Mouse (Mus musculus): ENCODE measurements at regions not wholly inside any gene's neighbourhood (a gene's known extent, or its start where the extent isn't known, plus 50 kb on each side); places are given as distances from the start of the nearest gene placed in this dataset.

DNA sequence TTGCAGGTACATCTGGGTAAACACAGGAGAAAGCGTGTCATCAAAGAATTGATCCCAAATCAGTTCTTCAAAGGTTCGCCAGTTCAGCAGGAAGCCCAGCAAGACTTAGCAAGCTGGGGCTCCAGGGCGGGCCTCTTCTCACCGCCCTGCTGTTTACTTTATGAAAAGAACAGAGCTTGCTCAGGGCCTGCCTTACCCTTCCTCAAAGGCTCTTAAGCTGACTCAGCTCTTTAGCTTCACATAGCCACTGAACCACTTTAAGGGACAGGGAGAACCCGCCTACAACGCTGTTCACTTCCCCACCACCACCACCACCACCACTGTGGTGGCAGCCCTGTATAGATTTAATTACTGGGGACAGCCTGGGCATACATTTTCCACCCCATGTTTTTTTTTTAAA, 148.5 kb downstream of the Clic5 start:
- peak; percentile 8 for DNase-seq (ENCODE audit: low read depth)

- no peak for DNase-seq (ENCODE audit: low read depth)
These were observed 148.9 kb downstream of the Clic5 start for GRCm38 (mm10) chr17:44337253-44337652.

- no peak for DNase-seq (ENCODE audit: low read depth)
These were observed 156.2 kb downstream of the Clic5 start for GRCm38 (mm10) chr17:44344542-44344941.

GRCm38 (mm10) chr17:44345374-44345773, 157.0 kb downstream of the Clic5 start:
- DNase-seq (ENCODE audit: low read depth), result no peak

- DNase-seq (ENCODE audit: low read depth), result peak; percentile 20
These were observed 162.0 kb downstream of the Clic5 start for GRCm38 (mm10) chr17:44350201-44350948.

DNA sequence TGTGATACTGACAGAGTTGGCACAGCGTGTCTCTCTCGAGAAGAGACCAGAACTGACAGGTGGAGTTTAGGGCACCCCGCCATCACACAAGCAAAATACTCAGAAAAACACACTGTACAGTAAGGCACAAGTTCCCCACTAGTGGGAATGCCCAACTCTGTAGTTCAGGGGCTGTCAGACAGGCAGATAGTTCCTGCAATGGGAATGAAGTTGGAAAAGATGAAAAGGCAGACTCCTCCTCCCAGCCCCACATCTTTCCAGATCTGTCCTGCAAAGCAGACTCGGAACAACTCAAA, 162.5 kb downstream of the Clic5 start:
- DNase-seq (ENCODE audit: low read depth), result no peak

- DNase-seq (ENCODE audit: low read depth), result no peak
These were observed 163.2 kb downstream of the Clic5 start for GRCm38 (mm10) chr17:44351499-44352117.

DNA sequence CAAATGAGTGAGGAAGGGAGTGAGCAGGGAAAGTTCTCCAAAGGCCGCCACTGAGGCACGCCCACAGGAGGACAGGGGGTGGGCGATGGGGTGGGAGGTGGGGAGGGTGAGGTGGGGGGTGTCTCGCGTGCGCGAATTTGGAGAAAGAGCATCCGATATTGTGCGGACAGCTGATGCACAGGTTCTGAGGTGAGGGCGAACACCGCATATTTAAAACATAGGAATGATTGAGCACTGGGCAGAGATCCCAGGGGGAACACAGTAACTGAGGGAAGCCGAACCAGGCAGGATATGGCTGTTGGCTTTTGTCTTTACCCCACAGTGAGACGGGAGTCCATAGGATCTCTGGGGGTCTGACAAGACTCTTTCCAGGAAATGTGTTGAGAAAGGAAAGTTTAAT, 163.8 kb downstream of the Clic5 start:
- DNase-seq (ENCODE audit: low read depth), result no peak

DNA sequence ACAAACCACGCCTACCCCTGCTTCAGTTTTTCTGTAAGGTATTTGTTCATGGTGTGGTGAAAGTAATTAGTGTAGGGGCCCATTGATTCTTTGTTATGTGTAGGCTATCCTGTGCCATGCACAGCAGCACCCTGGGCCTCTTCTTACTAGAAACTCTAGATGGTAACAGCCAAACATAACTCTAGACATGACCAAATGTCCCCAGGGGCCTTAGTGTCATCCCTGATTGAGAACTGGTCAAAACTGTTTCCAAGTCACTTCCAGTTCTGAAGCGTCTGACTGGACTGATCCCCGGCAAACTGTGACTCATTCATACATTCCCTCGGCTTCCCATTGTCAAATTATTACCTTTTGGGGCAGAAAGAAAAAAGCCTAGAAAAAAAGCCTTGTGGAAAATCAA, 174.7 kb downstream of the Clic5 start:
- DNase-seq (ENCODE audit: low read depth), result no peak

- no peak for DNase-seq (ENCODE audit: low read depth)
These were observed 176.1 kb downstream of the Clic5 start for GRCm38 (mm10) chr17:44364494-44364893.

- no peak for DNase-seq (ENCODE audit: low read depth)
These were observed 178.1 kb downstream of the Clic5 start for GRCm38 (mm10) chr17:44366438-44366837.

GRCm38 (mm10) chr17:44367561-44367960, 179.2 kb downstream of the Clic5 start:
- DNase-seq (ENCODE audit: low read depth), result no peak

DNA sequence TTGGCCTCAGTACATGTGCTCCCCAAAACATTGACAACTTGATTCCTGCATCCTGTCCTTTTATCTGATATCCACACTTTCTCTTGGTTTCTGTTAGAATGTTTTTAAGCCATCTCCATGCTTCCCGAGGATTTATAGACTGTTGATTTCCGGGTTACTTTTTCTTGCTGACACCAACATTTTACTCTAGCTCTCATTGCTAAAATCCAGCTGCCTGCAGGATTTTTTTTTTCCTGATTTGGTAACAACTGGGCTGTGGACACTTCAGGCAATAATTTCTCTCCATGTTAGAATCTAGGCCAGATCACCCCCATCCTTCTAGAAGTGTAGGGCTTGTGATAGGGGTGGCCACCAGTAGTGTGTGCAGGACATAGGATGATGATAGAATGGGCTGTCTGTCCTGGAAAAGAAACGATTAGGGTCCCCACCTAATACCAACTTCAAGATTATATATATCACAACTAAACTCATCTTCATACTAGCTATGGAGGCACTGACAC, 182.6 kb downstream of the Clic5 start:
- no peak for DNase-seq (ENCODE audit: low read depth)

GRCm38 (mm10) chr17:44371620-44372019, 183.2 kb downstream of the Clic5 start:
- DNase-seq (ENCODE audit: low read depth), result no peak

DNA sequence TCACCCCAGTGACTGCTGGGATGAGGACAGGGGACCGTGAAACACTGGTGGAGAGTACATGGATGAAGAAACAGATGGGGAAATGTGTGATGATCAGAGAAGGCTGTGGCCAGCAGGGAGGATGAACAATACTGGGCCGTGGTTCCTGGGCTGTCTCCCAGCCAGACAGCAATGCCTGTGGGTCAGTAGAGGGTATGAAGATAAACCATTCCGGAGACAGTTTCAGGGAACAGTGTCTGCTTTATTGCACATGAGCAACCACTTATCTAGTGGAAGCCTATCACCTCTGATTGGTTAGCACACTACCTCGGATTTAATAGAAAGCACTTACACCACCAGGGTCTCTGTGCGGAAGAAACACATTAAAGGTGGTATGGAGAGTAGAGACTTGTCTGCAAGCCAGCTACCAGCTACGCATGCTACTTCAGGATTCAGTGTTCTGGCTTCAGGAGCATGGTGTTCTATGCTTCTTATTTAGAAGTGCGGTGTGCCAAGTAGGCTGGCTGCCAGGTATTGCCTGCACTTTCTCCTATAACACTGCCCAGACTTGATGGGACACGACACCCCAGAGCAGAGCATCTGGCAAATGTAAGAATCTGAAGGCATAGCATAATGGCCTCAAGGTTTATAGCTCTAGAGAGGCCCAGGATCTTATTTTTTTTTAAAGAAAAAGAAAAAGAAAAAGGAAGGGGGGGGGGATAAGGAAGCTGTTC, 185.5 kb downstream of the Clic5 start:
- no peak for DNase-seq (ENCODE audit: low read depth)

DNA sequence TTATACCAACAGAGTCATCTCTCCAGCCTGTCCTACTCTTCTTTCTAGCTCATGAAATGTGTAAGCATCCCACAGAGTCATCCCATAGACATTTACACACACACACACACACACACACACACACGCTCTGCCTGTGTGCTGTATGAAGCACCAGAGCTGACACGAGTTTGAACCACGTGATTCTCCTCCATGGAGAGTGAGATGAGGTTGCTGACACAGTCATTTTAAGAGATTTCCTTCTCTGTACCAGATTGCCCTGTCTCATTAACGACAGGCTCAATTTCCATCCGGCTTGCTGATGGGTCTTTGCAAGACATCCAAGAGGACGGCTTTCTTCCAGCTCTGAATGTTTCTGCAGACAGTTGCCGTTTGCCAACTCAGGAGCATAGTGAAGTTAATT, 190.0 kb downstream of the Clic5 start:
- DNase-seq (ENCODE audit: low read depth), result no peak

GRCm38 (mm10) chr17:44388916-44389315, 200.5 kb downstream of the Clic5 start:
- no peak for DNase-seq (ENCODE audit: low read depth)

DNA sequence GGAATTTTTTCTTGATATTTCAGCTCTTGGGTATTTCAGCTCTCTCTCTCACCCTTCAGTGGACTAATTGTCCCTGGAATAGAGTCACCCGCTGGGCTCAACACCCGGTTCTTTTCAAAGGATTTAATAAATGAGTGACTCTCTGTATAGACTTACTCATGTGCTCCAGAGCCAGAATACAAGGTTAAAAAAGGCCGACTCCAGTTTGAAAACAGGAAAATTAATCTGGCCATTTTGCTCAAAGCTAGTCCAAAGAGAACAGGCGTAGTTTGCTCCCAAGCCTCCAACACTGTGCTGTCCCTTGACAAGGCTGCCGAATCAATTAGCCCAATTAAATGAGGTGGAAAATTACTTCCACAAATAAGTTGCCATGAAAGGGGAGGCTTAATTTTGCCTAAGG, 209.4 kb downstream of the Clic5 start:
- DNase-seq (ENCODE audit: low read depth), result no peak

GRCm38 (mm10) chr17:44398231-44398630, 209.8 kb downstream of the Clic5 start:
- no peak for DNase-seq (ENCODE audit: low read depth)

- DNase-seq (ENCODE audit: low read depth), result no peak
These were observed 216.5 kb downstream of the Clic5 start for GRCm38 (mm10) chr17:44404923-44405322.

DNA sequence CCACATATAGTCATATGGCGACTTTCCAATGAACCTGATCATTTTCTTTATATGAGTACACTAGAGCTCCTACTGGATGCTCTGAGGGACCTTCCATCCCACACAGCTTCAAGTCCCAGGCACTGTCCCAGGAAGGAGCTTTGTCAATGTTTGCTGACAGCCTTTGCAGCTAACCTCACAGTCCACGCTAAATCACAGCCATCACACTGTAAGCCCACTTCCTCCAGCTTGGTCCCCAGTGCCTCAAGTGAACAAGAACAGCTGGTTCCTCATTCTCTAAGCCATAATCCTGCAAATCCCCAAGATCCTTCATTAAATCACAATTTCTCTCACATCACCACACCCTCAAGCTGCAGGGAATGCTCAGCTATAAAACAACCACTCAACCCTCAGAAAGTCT, 222.6 kb downstream of the Clic5 start:
- no peak for DNase-seq (ENCODE audit: low read depth)

GRCm38 (mm10) chr17:44418676-44419404, 230.5 kb downstream of the Clic5 start:
- DNase-seq (ENCODE audit: low read depth), result no peak

DNA sequence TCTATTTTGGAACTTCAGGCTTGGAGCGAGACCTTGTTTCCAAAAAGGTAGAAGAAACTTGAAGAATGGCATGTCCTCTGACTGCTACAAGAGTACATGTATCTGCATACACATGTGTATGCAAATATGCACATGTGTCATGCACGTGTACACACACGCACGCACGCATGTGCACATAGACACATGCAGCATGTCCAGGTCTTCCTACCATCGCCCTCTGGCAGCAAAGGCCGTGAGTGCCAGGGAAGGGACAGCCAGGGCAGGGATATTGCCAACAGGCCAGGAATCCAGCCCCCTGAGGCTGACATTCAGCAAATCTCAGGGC, 231.0 kb downstream of the Clic5 start:
- no peak for DNase-seq (ENCODE audit: low read depth)

Data from induced T-regulatory cell, adult 2 months (primary cell).